Comparison of ENCODE assay signal across 7 mouse cellular contexts in genomic region chr2:93289161-93289560, GRCm38 (mm10). TPM values are rescaled to one million over a fixed set of nuclear protein-coding genes. Genes with fewer than 3 reads are reported as not detected.
DNase-seq lines count a peak whose midpoint lies in the region; ATAC-seq and TF ChIP-seq lines count a peak whose summit lies in the region.

No protein-coding gene starts in this region.

- H3K9ac ChIP-seq in heart, embryonic 14.5 days (ENCODE audit: low read length), result no peak overlapping the region
- no peak overlapping the region for H3K9ac ChIP-seq in embryonic facial prominence, embryonic 14.5 days (ENCODE audit: low read depth, low read length)
- no peak overlapping the region for H3K9ac ChIP-seq in lung, embryonic 14.5 days

- WGBS in heart, embryonic 14.5 days, result 50% methylated on average over 10 of the region's 10 CpGs
- 63% methylated on average over 10 of the region's 10 CpGs for WGBS in embryonic facial prominence, embryonic 14.5 days
- 58% methylated on average over 10 of the region's 10 CpGs for WGBS in lung, embryonic 14.5 days

- no peak overlapping the region for H3K4me2 ChIP-seq in heart, embryonic 14.5 days (ENCODE audit: low read length)
- H3K4me2 ChIP-seq in embryonic facial prominence, embryonic 14.5 days (ENCODE audit: low read depth, low read length), result no peak overlapping the region
- no peak overlapping the region for H3K4me2 ChIP-seq in lung, embryonic 14.5 days

- ATAC-seq in heart, embryonic 14.5 days (ENCODE audit: insufficient number of reproducible peaks, insufficient read depth, low FRiP score, low read depth), result no peak
- ATAC-seq in embryonic facial prominence, embryonic 14.5 days (ENCODE audit: low read depth), result no peak
- no peak for ATAC-seq in lung, embryonic 14.5 days (ENCODE audit: insufficient read depth)

- H3K27me3 ChIP-seq in heart, embryonic 14.5 days (ENCODE audit: control insufficient read depth, insufficient read depth, low read length), result no peaks in the 10 kb centered on the region
- H3K27me3 ChIP-seq in embryonic facial prominence, embryonic 14.5 days (replicated peaks; ENCODE audit: control insufficient read depth, insufficient read depth, low read length), result no peaks in the 10 kb centered on the region
- no peaks in the 10 kb centered on the region for H3K27me3 ChIP-seq in lung, embryonic 14.5 days (ENCODE audit: insufficient read depth, low read length)

- H3K4me3 ChIP-seq in heart, embryonic 14.5 days (ENCODE audit: control insufficient read depth in 1 of 2, insufficient read depth in 1 of 2, low read depth in 1 of 2, low read length in 2 of 2), result no peak overlapping the region
- no peak overlapping the region for H3K4me3 ChIP-seq in embryonic facial prominence, embryonic 14.5 days (ENCODE audit: low read depth, low read length)
- H3K4me3 ChIP-seq in lung, embryonic 14.5 days (ENCODE audit: low read depth, low read length), result no peak overlapping the region

- no peak for DNase-seq in heart, adult 9 months (ENCODE audit: low spot score in 2 of 2)
- peak; percentile 31 to 62 for DNase-seq in adrenal gland, postnatal 36 days
- no peak for DNase-seq in embryonic facial prominence, embryonic 14.5 days (ENCODE audit: low spot score)
- DNase-seq in lung, embryonic 14.5 days, result peak; percentile 54
- no peak for DNase-seq in urinary bladder, adult 2 months (ENCODE audit: low spot score)
- no peak for DNase-seq in thymus, postnatal 14 days

- TF ChIP-seq CTCF in lung, embryonic 14.5 days (IDR thresholded peaks at IDR 0.05; ENCODE audit: low read depth), result no peak

- H3K27ac ChIP-seq in heart, embryonic 14.5 days (replicated peaks in 1 of 2; ENCODE audit: control insufficient read depth in 1 of 2, insufficient read depth in 1 of 2, low read depth in 2 of 2, low read length in 2 of 2), result peak overlapping the region; percentile 2 to 29; a peak in 1 of 4 replicates
- H3K27ac ChIP-seq in embryonic facial prominence, embryonic 14.5 days (replicated peaks; ENCODE audit: low read depth, low read length), result peak overlapping the region; percentile 18; the same call in 1 of the 2 replicates
- H3K27ac ChIP-seq in lung, embryonic 14.5 days (ENCODE audit: low read depth), result no peak overlapping the region

- peaks cover 10% of the 10 kb centered on the region for H3K36me3 ChIP-seq in heart, embryonic 14.5 days (ENCODE audit: control insufficient read depth, insufficient read depth, low read length)
- no peaks in the 10 kb centered on the region for H3K36me3 ChIP-seq in embryonic facial prominence, embryonic 14.5 days (ENCODE audit: control insufficient read depth, insufficient read depth, low read length)
- H3K36me3 ChIP-seq in lung, embryonic 14.5 days (ENCODE audit: insufficient read depth), result 0 out of 2 replicates have a peak, but pooled peaks cover 3% of the 10 kb centered on the region

- H3K9me3 ChIP-seq in heart, embryonic 14.5 days (ENCODE audit: control insufficient read depth, low read length), result peaks cover 3% of the 10 kb centered on the region; the same call in 1 of the 2 replicates
- 0 out of 2 replicates have a peak, but pooled peaks cover 4% of the 10 kb centered on the region for H3K9me3 ChIP-seq in embryonic facial prominence, embryonic 14.5 days (ENCODE audit: control insufficient read depth, low read length)
- no peaks in the 10 kb centered on the region for H3K9me3 ChIP-seq in lung, embryonic 14.5 days (ENCODE audit: low read depth, low read length)

- H3K4me1 ChIP-seq in heart, embryonic 14.5 days (ENCODE audit: control insufficient read depth in 2 of 2, insufficient read depth in 2 of 2, low read length in 2 of 2), result peaks cover 50 to 62% of the 10 kb centered on the region in 2 experiments
- peaks cover 41% of the 10 kb centered on the region for H3K4me1 ChIP-seq in embryonic facial prominence, embryonic 14.5 days (ENCODE audit: control insufficient read depth, insufficient read depth, low read length)
- H3K4me1 ChIP-seq in lung, embryonic 14.5 days (ENCODE audit: insufficient read depth), result peaks cover 12% of the 10 kb centered on the region; the same call in 1 of the 2 replicates

RNA-seq across cellular contexts. Expression of gene Tspan18, which starts 45.1 kb away (rescaled TPM):
- 45.1 and 48.2 TPM in 2 replicates for polyA plus RNA-seq in heart, embryonic 14.5 days (2014; fragmentation: Nextera tagmentation; extraction: Ambion mirVana)
- 10 to 100 TPM; 49.7 to 59.4 TPM for total RNA-seq in adrenal gland, postnatal 36 days (2021)
- polyA plus RNA-seq in embryonic facial prominence, embryonic 14.5 days (2014; fragmentation: Nextera tagmentation; extraction: Ambion mirVana), result 31.2 and 34.5 TPM in 2 replicates
- 36.8 and 39.9 TPM in 2 replicates for polyA plus RNA-seq in lung, embryonic 14.5 days (2014; fragmentation: Nextera tagmentation; extraction: Ambion mirVana)
- polyA plus RNA-seq in urinary bladder, adult 2 months (2012; rRNA removed), result 19.8 and 38.3 TPM in 2 replicates

Comparison
In these comparisons a context has a peak if more than half of its experiments do, and no peak if none do; other contexts are left out.
1. DNase-seq: peak in adrenal gland, postnatal 36 days (2 of 2) and lung, embryonic 14.5 days (single experiment); none in heart, adult 9 months (0 of 2), embryonic facial prominence, embryonic 14.5 days (single experiment), urinary bladder, adult 2 months (single experiment) and thymus, postnatal 14 days (single experiment).